Mouse (Mus musculus) cerebellum, postnatal 4 days (tissue): Measurements from ENCODE around the gene Ldlrad2.
A peak's percentile ranks its signal among the peaks of the same experiment; 100 is the strongest.

Experiments
- DNase-seq, 2 experiments: peaks; one replicate each; pipeline ENCODE4 v3.0.0; 2022; ENCODE audit warnings: low spot score in 2 of 2, mixed read lengths in 1 of 2

Ldlrad2 gene

GRCm38 (mm10) chr4:137553466-137553865, 20.9 kb downstream of the Ldlrad2 start:
- no peak for DNase-seq

GRCm38 (mm10) chr4:137546003-137546525, 28.3 kb downstream of the Ldlrad2 start:
- DNase-seq, result peak in 1 of 2 experiments; percentile 53

GRCm38 (mm10) chr4:137545568-137545967, 28.8 kb downstream of the Ldlrad2 start:
- no peak for DNase-seq

- no peak for DNase-seq
Measured at GRCm38 (mm10) chr4:137542968-137543367, 31.4 kb downstream of the Ldlrad2 start.

- no peak for DNase-seq
Measured at GRCm38 (mm10) chr4:137540356-137540755, 34.0 kb downstream of the Ldlrad2 start.

GRCm38 (mm10) chr4:137527872-137528271, 46.5 kb downstream of the Ldlrad2 start:
- no peak for DNase-seq

- DNase-seq, result no peak
Measured at GRCm38 (mm10) chr4:137527368-137527767, 47.0 kb downstream of the Ldlrad2 start.

- no peak for DNase-seq
Measured at GRCm38 (mm10) chr4:137525426-137525825, 48.9 kb downstream of the Ldlrad2 start.
